7 mouse cellular contexts compared by ENCODE assay signal in the genomic region with DNA sequence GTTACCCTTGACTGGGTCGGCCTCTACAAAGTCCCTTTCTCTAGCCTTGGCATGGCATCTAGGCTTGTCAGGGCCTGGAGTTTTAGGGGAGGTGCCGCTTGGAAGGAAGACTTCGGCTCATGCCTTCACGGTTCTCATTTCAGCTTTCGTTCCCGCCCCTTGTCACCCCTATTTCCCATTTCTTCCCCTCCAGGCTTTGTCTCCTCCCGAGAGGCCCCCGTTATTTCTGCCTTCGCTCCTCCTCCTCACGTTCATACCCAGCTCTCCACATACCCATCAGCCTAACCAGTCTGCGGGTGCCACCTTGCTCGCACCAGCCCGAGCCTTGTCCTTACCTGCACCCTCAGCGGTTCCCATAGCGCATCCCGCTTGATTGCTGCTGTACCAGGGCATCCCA. TPM values are rescaled to one million over a fixed set of nuclear protein-coding genes. Genes with fewer than 3 reads are reported as not detected.
DNase-seq lines count a peak whose midpoint lies in the region; ATAC-seq and TF ChIP-seq lines count a peak whose summit lies in the region.

No protein-coding gene starts in this region.

- peak; percentile 63 for ATAC-seq in intestine, embryonic 16.5 days

- TF ChIP-seq POLR2A in embryonic fibroblast, embryonic 13.5 days (IDR thresholded peaks at IDR 0.05; ENCODE audit: low read depth, low read length): no peak
- no peak for TF ChIP-seq POLR2A in myocyte (IDR thresholded peaks at IDR 0.05; ENCODE audit: insufficient read length, low read depth)

- peaks cover 48% of the 10 kb centered on the region for H3K79me2 ChIP-seq in myocyte (ENCODE audit: control insufficient read depth, insufficient read depth)

- peak overlapping the region; percentile 88 for H3K9ac ChIP-seq in intestine, embryonic 16.5 days (ENCODE audit: low read depth, low read length)

- H3K36me3 ChIP-seq in intestine, embryonic 16.5 days (ENCODE audit: control insufficient read depth, insufficient read depth, low read length): no peaks in the 10 kb centered on the region; the same call in 1 of the 2 replicates
- H3K36me3 ChIP-seq in myocyte (ENCODE audit: control insufficient read depth, insufficient read depth): no peaks in the 10 kb centered on the region

- 1% methylated on average over 16 of the region's 16 CpGs for WGBS in intestine, embryonic 16.5 days

- H3K27me3 ChIP-seq in intestine, embryonic 16.5 days (replicated peaks; ENCODE audit: control insufficient read depth, insufficient read depth, low read length): no peaks in the 10 kb centered on the region
- no peaks in the 10 kb centered on the region for H3K27me3 ChIP-seq in myocyte (ENCODE audit: control insufficient read depth, insufficient read depth, insufficient read length)

- H3ac ChIP-seq in myocyte (ENCODE audit: control insufficient read depth, insufficient read length): peak overlapping the region; percentile 70

- H3K4me2 ChIP-seq in intestine, embryonic 16.5 days (ENCODE audit: low read depth, low read length): peak overlapping the region; percentile 88
- H3K4me2 ChIP-seq in myocyte (ENCODE audit: low read depth): peak overlapping the region; percentile 98

- H3K9me3 ChIP-seq in intestine, embryonic 16.5 days (ENCODE audit: control insufficient read depth, low read length): no peaks in the 10 kb centered on the region

- DNase-seq in right cerebral cortex, postnatal 10 days (ENCODE audit: low spot score in 2 of 2): peak; percentile 56 to 65
- no peak for DNase-seq in right cerebral cortex, postnatal 36 days (ENCODE audit: low spot score in 2 of 2)
- no peak for DNase-seq in adrenal gland, postnatal 25 days
- DNase-seq in spleen, postnatal 4 days (ENCODE audit: low spot score in 2 of 2): no peak

- H3K4me3 ChIP-seq in embryonic fibroblast, embryonic 13.5 days (ENCODE audit: insufficient read depth, low read length): peak overlapping the region; percentile 87
- peak overlapping the region; percentile 75 for H3K4me3 ChIP-seq in intestine, embryonic 16.5 days (ENCODE audit: low read length)
- peak overlapping the region; percentile 72 for H3K4me3 ChIP-seq in myocyte

- no peak for TF ChIP-seq CTCF in embryonic fibroblast, embryonic 13.5 days (IDR thresholded peaks at IDR 0.05; ENCODE audit: borderline replicate concordance, insufficient read depth, low read length)

- H3K4me1 ChIP-seq in embryonic fibroblast, embryonic 13.5 days (ENCODE audit: control insufficient read depth, insufficient read depth, low read length): no peaks in the 10 kb centered on the region
- H3K4me1 ChIP-seq in intestine, embryonic 16.5 days (ENCODE audit: control insufficient read depth, insufficient read depth, low read length): peaks cover 10% of the 10 kb centered on the region

- H3K27ac ChIP-seq in embryonic fibroblast, embryonic 13.5 days (ENCODE audit: insufficient read depth, low read length): peak overlapping the region; percentile 92
- peak overlapping the region; percentile 80 for H3K27ac ChIP-seq in intestine, embryonic 16.5 days (ENCODE audit: low read length)

TF ChIP-seq in myocyte, 11 proteins besides CTCF, POLR2A, EP300 and RAD21:
- TF ChIP-seq USF1 (IDR thresholded peaks at IDR 0.05; ENCODE audit: low read depth) (no peak), CEBPB (IDR thresholded peaks at IDR 0.05; ENCODE audit: insufficient read depth, poor library complexity, severe bottlenecking) (no peak), MYOG (IDR thresholded peaks at IDR 0.05; ENCODE audit: control insufficient read depth in 1 of 3, insufficient read depth in 1 of 3, insufficient read length in 2 of 3, low read depth in 2 of 3) (no peak), SRF (IDR thresholded peaks at IDR 0.05; ENCODE audit: control insufficient read depth, insufficient read length, low read depth) (no peak), REST (IDR thresholded peaks at IDR 0.05; ENCODE audit: insufficient read depth, insufficient read length) (no peak), POLR2AphosphoS2 (IDR thresholded peaks at IDR 0.05; ENCODE audit: insufficient read length, low read depth) (no peak), MAX (IDR thresholded peaks at IDR 0.05; ENCODE audit: low read depth) (no peak), E2F4 (IDR thresholded peaks at IDR 0.05; ENCODE audit: insufficient read depth) (no peak), MYOD1 (IDR thresholded peaks at IDR 0.05; ENCODE audit: control insufficient read depth in 1 of 3, insufficient read length in 2 of 3, low read depth in 2 of 3) (no peak), TCF12 (IDR thresholded peaks at IDR 0.05; ENCODE audit: insufficient read depth, poor library complexity, severe bottlenecking) (no peak), TCF3 (IDR thresholded peaks at IDR 0.05; ENCODE audit: insufficient read length, low read depth) (no peak)
TF ChIP-seq in myocyte: peak in this region for 0.

RNA-seq across cellular contexts. Expression of a gene that starts 0.6 kb away (rescaled TPM):
- 114 and 120 TPM in 2 replicates for polyA plus RNA-seq in embryonic fibroblast, embryonic 13.5 days (2011; ENCODE audit: insufficient read length, low read depth, missing spikeins)
- polyA plus RNA-seq in intestine, embryonic 16.5 days (2015; fragmentation: Nextera tagmentation; extraction: Ambion mirVana): 95.8 and 101 TPM in 2 replicates
- 55.4 TPM for polyA plus RNA-seq in myocyte (2012; fragmentation: generic; extraction: Trizol)
- 112 and 119 TPM in 2 replicates for total RNA-seq in adrenal gland, postnatal 25 days (2021)

RNA-seq across cellular contexts. Expression of a gene that starts 53.4 kb away (rescaled TPM):
- polyA plus RNA-seq in embryonic fibroblast, embryonic 13.5 days (2011; ENCODE audit: insufficient read length, low read depth, missing spikeins): 0.90 and 4.2 TPM in 2 replicates
- polyA plus RNA-seq in intestine, embryonic 16.5 days (2015; fragmentation: Nextera tagmentation; extraction: Ambion mirVana): 5.4 and 6.2 TPM in 2 replicates
- polyA plus RNA-seq in myocyte (2012; fragmentation: generic; extraction: Trizol): 0.10 TPM
- 1.7 and 1.9 TPM in 2 replicates for total RNA-seq in adrenal gland, postnatal 25 days (2021)

Comparison
In these comparisons a context has a peak if more than half of its experiments do, and no peak if none do; other contexts are left out.
1. DNase-seq: peak in right cerebral cortex, postnatal 10 days (2 of 2); none in right cerebral cortex, postnatal 36 days (0 of 2), adrenal gland, postnatal 25 days (single experiment) and spleen, postnatal 4 days (0 of 2).
2. Peak in every context shown above with its lines, with median percentiles within 50 percentile points of each other: H3K4me3 ChIP-seq.